Mouse (Mus musculus) myocyte (in vitro differentiated cells): ENCODE measurements at regions not wholly inside any gene's neighbourhood (a gene's known extent, or its start where the extent isn't known, plus 50 kb on each side); places are given as distances from the start of the nearest gene placed in this dataset.

Source experiments
- CEBPB ChIP-seq: IDR thresholded peaks from 2 replicates; pipeline ENCODE4 v1.6.1; 2011; ENCODE audit warnings: mild to moderate bottlenecking, moderate library complexity; ENCODE audit not compliant: poor library complexity, insufficient read depth, severe bottlenecking
- E2F4 ChIP-seq: IDR thresholded peaks from one replicate; pipeline ENCODE4 v1.6.1; 2011; ENCODE audit warnings: mild to moderate bottlenecking, control low read depth, moderate library complexity; ENCODE audit not compliant: insufficient read depth
- MAX ChIP-seq: IDR thresholded peaks from one replicate; pipeline ENCODE4 v1.6.1; 2011; ENCODE audit warnings: low read depth, mild to moderate bottlenecking, control low read depth
- MYOD1 ChIP-seq, 3 experiments: IDR thresholded peaks; one replicate each; pipeline ENCODE4 v1.6.1; 2011; ENCODE audit warnings: control low read depth in 2 of 3, low read depth in 2 of 3, mild to moderate bottlenecking in 2 of 3, moderate library complexity in 1 of 3; ENCODE audit not compliant: insufficient read length in 2 of 3, control insufficient read depth in 1 of 3
- MYOG ChIP-seq, 3 experiments: IDR thresholded peaks; one replicate each; pipeline ENCODE4 v1.6.1; 2011; ENCODE audit warnings: control low read depth in 2 of 3, low read depth in 2 of 3, mild to moderate bottlenecking in 2 of 3; ENCODE audit not compliant: insufficient read length in 2 of 3, control insufficient read depth in 1 of 3, insufficient read depth in 1 of 3
- POLR2A ChIP-seq: IDR thresholded peaks from one replicate; pipeline ENCODE4 v1.6.1; 2011; ENCODE audit warnings: low read depth, mild to moderate bottlenecking, control low read depth, moderate library complexity; ENCODE audit not compliant: insufficient read length
- POLR2AphosphoS2 ChIP-seq: IDR thresholded peaks from one replicate; pipeline ENCODE4 v1.6.1; 2011; ENCODE audit warnings: low read depth, control low read depth; ENCODE audit not compliant: insufficient read length
- REST ChIP-seq: IDR thresholded peaks from one replicate; pipeline ENCODE4 v1.6.1; 2011; ENCODE audit warnings: mild to moderate bottlenecking, control low read depth, moderate library complexity; ENCODE audit not compliant: insufficient read depth, insufficient read length
- SRF ChIP-seq: IDR thresholded peaks from one replicate; pipeline ENCODE4 v1.6.1; 2011; ENCODE audit warnings: low read depth; ENCODE audit not compliant: control insufficient read depth, insufficient read length
- TCF12 ChIP-seq: IDR thresholded peaks from one replicate; pipeline ENCODE4 v1.6.1; 2011; ENCODE audit warnings: mild to moderate bottlenecking, control low read depth; ENCODE audit not compliant: poor library complexity, insufficient read depth, severe bottlenecking
- TCF3 ChIP-seq: IDR thresholded peaks from one replicate; pipeline ENCODE4 v1.6.1; 2011; ENCODE audit warnings: low read depth, control low read depth; ENCODE audit not compliant: insufficient read length
- USF1 ChIP-seq: IDR thresholded peaks from one replicate; pipeline ENCODE4 v1.6.1; 2011; ENCODE audit warnings: low read depth, mild to moderate bottlenecking, control low read depth, moderate library complexity

DNA sequence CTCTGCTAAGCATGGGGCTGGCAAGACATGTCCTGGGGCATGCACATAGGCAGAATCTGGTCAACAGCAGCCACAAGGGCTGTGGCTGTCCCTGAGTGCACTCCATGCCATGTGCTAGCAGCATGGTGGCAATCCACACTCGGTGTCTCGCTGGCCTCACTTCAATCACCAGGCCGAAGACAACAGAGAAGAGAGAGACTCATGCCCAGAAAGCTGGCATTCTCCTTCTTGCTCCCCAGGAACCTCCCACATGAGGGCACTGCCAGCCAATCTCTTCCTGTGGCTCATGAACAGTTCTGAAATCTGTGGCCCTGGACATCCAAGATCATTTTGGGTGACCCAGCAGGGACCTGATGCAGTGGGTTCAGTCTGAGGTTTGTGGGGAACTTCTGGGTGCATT is 74.5 kb upstream of the Gm26897 start:
- TF ChIP-seq E2F4 (no peak), POLR2A (no peak), MAX (no peak), POLR2AphosphoS2 (no peak), MYOG (IDR thresholded peaks at IDR 0.05; ENCODE audit: control insufficient read depth in 1 of 3, insufficient read depth in 1 of 3, insufficient read length in 2 of 3, low read depth in 2 of 3) (no peak), REST (no peak), USF1 (no peak), MYOD1 (IDR thresholded peaks at IDR 0.05; ENCODE audit: control insufficient read depth in 1 of 3, insufficient read length in 2 of 3, low read depth in 2 of 3) (no peak), TCF12 (no peak), TCF3 (no peak), CEBPB (no peak), SRF (no peak)
